Mouse (Mus musculus) midbrain, embryonic 15.5 days (tissue): ENCODE results near the gene 1700001O22Rik. TPM values are rescaled to one million over a fixed set of nuclear protein-coding genes. Genes with fewer than 3 reads are reported as not detected.

ENCODE experiments used
- ATAC-seq: fragments of 200-750 bp; cut with Nextera tagmentation; replicated peaks from 2 replicates; pipeline ENCODE4 v1.8.0; 2017; ENCODE audit warnings: moderate TSS enrichment
- H3K27ac ChIP-seq: fragments of 300-500 bp; sonication (generic); 2 replicates; pipeline ENCODE4 v1.5.1; 2015; ENCODE audit warnings: mild to moderate bottlenecking, inconsistent platforms
- H3K27me3 ChIP-seq: fragments of 300-500 bp; sonication (generic); replicated peaks from 2 replicates; pipeline ENCODE4 v1.6.1; 2015; ENCODE audit warnings: inconsistent platforms
- H3K36me3 ChIP-seq: fragments of 300-500 bp; sonication (generic); replicated peaks from 2 replicates; pipeline ENCODE4 v1.6.1; 2015; ENCODE audit warnings: inconsistent platforms
- H3K4me1 ChIP-seq: fragments of 300-500 bp; sonication (generic); 2 replicates; pipeline ENCODE4 v1.6.1; 2015; ENCODE audit warnings: inconsistent platforms
- H3K4me2 ChIP-seq: fragments of 300-500 bp; sonication (generic); 2 replicates; pipeline ENCODE4 v1.6.1; 2015; ENCODE audit warnings: inconsistent platforms, mild to moderate bottlenecking, moderate library complexity
- H3K4me3 ChIP-seq: fragments of 300-500 bp; sonication (generic); 2 replicates; pipeline ENCODE4 v1.5.1; 2015; ENCODE audit warnings: mild to moderate bottlenecking, inconsistent platforms
- H3K9ac ChIP-seq: fragments of 300-500 bp; sonication (generic); 2 replicates; pipeline ENCODE4 v1.6.1; 2015; ENCODE audit warnings: mild to moderate bottlenecking, inconsistent platforms
- H3K9me3 ChIP-seq: fragments of 300-500 bp; sonication (generic); 2 replicates; pipeline ENCODE4 v1.6.1; 2016; ENCODE audit warnings: inconsistent platforms
- WGBS: fragments of 180-500 bp; shearing (Covaris S2); methylation state at CpG from one replicate; pipeline ENCODE4 v1.1.7; 2015; ENCODE audit warnings: mixed read lengths; 5-methylcytosine and 5-hydroxymethylcytosine counted together
- polyA plus RNA-seq: library from polyadenylated mRNA; unstranded; fragments of >200 nt; fragmentation: Nextera tagmentation; extraction: Ambion mirVana; gene quantifications from 2 replicates; pipeline ENCODE4 v1.2.1, GENCODE M21; 2015

1700001O22Rik gene
- polyA plus RNA-seq: 1.2 and 1.7 TPM in 2 replicates

GRCm38 (mm10) chr2:30803604-30804003 lies at the start of gene 1700001O22Rik:
TSS of gene 1700001O22Rik (minus strand) at chr2:30803661.
- Histone ChIP-seq H3K4me1 (peaks cover 18% of the 10 kb centered on the region), H3K4me2 (no peak within 1 kb of the TSS), H3K27me3 (peaks cover 18% of the 10 kb centered on the region), H3K36me3 (no peaks in the 10 kb centered on the region), H3K4me3 (no peak within 1 kb of the TSS), H3K9me3 (no peaks in the 10 kb centered on the region), H3K27ac (no peak within 1 kb of the TSS), H3K9ac (no peak within 1 kb of the TSS)
- 86% methylated on average over 3 of the region's 3 CpGs for WGBS
- no peak for ATAC-seq

DNA sequence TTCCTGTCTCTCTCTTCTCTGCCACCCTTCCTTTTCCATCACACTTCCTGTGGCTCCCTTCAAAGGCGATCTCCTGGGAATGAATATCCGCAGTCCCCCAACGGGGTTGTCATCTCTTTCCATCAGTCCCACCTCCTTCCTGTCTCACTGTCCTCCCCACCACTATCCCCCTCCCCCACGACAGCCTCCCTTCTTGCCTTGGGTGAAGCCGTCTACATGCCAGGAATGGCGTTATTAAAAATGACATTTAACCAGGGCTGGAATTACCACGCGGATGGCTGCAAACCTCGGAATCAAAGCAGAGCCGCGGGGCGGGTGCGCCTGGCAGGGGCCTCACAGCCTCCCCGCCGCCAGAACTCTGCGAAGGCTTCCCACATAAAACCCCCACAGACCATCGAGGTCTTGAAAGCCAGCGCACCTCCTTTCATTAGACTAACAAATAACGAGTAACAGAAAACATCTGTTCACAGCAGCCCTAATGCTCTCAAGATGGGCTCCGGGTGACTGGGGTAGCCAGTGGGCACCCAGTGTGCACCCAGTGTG lies 49.4 kb upstream of the 1700001O22Rik start:
- H3K27ac ChIP-seq: no peak overlapping the region
- H3K36me3 ChIP-seq: no peaks in the 10 kb centered on the region
- H3K4me3 ChIP-seq: no peak overlapping the region
- H3K4me1 ChIP-seq: peaks cover 18% of the 10 kb centered on the region
- H3K9me3 ChIP-seq: no peaks in the 10 kb centered on the region
- no peaks in the 10 kb centered on the region for H3K27me3 ChIP-seq
- no peak overlapping the region for H3K9ac ChIP-seq
- H3K4me2 ChIP-seq: no peak overlapping the region
- WGBS: 36% methylated on average over 20 of the region's 20 CpGs
- ATAC-seq: no peak

DNA sequence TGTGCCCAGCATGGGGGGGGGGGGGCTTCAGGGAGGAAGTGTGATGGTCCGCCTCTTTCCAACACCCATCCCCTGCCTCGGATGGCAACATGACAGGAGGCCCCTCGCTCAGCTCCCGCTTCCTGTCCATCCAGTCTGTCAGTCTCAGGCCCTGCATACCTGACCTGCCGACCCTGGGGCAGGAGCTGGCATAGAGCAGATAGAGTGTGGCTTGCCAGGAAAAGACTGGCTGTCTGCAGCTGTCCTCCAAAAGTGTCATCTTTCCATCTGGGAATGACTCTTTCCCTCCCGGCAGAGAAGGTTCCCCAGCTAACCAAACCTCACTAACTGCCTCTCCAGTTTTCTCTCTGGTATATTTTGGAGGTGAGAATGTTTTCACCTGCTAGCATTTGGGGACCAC lies 47.1 kb upstream of the 1700001O22Rik start:
- Histone ChIP-seq H3K27me3 (peaks cover 12% of the 10 kb centered on the region), H3K36me3 (no peaks in the 10 kb centered on the region), H3K9ac (no peak overlapping the region), H3K9me3 (no peaks in the 10 kb centered on the region), H3K4me3 (no peak overlapping the region), H3K27ac (no peak overlapping the region), H3K4me2 (no peak overlapping the region), H3K4me1 (peaks cover 11% of the 10 kb centered on the region)
- WGBS: 59% methylated on average over 5 of the region's 6 CpGs
- no peak for ATAC-seq

DNA sequence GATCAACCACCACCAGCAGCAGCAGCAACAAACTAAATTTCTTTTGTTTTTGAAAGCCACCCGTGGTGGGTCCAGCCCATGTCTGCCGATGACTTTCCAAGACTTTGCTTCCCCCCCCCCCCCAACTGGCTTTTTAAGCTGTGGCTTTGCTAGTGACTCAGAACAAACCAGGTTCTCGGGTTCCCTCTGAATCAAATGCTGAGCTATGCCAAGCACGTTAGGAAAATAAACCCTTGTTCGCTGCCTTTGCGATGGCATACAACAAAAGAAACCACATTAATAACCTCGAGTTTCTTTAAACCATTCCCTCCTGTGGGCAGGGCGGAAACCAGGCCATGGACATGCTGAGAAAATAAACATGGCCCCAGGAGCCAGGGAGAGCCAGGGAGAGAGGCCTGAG lies 44.7 kb upstream of the 1700001O22Rik start:
- no peak overlapping the region for H3K9ac ChIP-seq
- H3K4me3 ChIP-seq: no peak overlapping the region
- H3K4me1 ChIP-seq: peaks cover 18% of the 10 kb centered on the region
- WGBS: 69% methylated on average over 8 of the region's 8 CpGs
- no peaks in the 10 kb centered on the region for H3K9me3 ChIP-seq
- peaks cover 25% of the 10 kb centered on the region for H3K27me3 ChIP-seq
- H3K27ac ChIP-seq: no peak overlapping the region
- no peaks in the 10 kb centered on the region for H3K36me3 ChIP-seq
- no peak for ATAC-seq
- no peak overlapping the region for H3K4me2 ChIP-seq

DNA sequence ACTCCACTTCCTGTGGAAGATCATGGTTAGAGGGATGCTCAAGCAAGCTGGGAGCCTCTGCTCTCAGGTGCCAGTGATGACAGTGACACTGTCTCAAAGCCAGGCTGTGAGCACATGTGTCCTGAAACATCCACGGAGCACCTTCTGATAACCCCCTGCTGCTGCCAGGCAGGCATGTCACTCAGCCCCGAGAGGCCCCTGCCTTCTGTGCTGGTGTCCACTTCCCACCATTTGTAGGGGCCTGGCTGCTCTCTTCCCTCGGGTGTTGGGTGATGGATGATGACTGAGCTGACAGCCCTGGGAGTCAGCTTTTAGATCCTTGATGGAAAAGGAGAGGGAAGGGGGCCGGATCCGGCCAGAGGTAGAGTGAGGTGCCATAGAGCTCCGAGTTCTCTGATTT lies 43.3 kb upstream of the 1700001O22Rik start:
- Histone ChIP-seq H3K4me3 (no peak overlapping the region), H3K4me2 (no peak overlapping the region), H3K9me3 (no peaks in the 10 kb centered on the region), H3K9ac (no peak overlapping the region), H3K27ac (no peak overlapping the region), H3K36me3 (no peaks in the 10 kb centered on the region), H3K27me3 (peaks cover 25% of the 10 kb centered on the region), H3K4me1 (peaks cover 7% of the 10 kb centered on the region)
- no peak for ATAC-seq
- 49% methylated on average over 6 of the region's 6 CpGs for WGBS

GRCm38 (mm10) chr2:30846236-30846635 lies 42.8 kb upstream of the 1700001O22Rik start:
- H3K27me3 ChIP-seq: peaks cover 25% of the 10 kb centered on the region
- no peak overlapping the region for H3K4me2 ChIP-seq
- peaks cover 7% of the 10 kb centered on the region for H3K4me1 ChIP-seq
- ATAC-seq: no peak
- H3K36me3 ChIP-seq: no peaks in the 10 kb centered on the region
- 82% methylated on average over 8 of the region's 8 CpGs for WGBS
- H3K27ac ChIP-seq: no peak overlapping the region
- no peak overlapping the region for H3K9ac ChIP-seq
- H3K4me3 ChIP-seq: no peak overlapping the region
- no peaks in the 10 kb centered on the region for H3K9me3 ChIP-seq

- no peak for ATAC-seq
- Histone ChIP-seq H3K4me2 (peak overlapping the region; percentile 74), H3K36me3 (no peaks in the 10 kb centered on the region), H3K27ac (no peak overlapping the region), H3K27me3 (peaks cover 25% of the 10 kb centered on the region), H3K4me1 (peaks cover 7% of the 10 kb centered on the region), H3K9me3 (no peaks in the 10 kb centered on the region), H3K4me3 (peak overlapping the region; percentile 41), H3K9ac (peak overlapping the region; percentile 37; the same call in 1 of the 2 replicates)
- WGBS: 1% methylated on average over 73 of the region's 80 CpGs
These were observed 42.0 kb upstream of the 1700001O22Rik start for GRCm38 (mm10) chr2:30845152-30846070.

GRCm38 (mm10) chr2:30842615-30843014 lies 39.2 kb upstream of the 1700001O22Rik start:
- no peak overlapping the region for H3K27ac ChIP-seq
- H3K36me3 ChIP-seq: no peaks in the 10 kb centered on the region
- peaks cover 25% of the 10 kb centered on the region for H3K27me3 ChIP-seq
- H3K4me1 ChIP-seq: peaks cover 7% of the 10 kb centered on the region
- no peak overlapping the region for H3K4me2 ChIP-seq
- 60% methylated on average over 10 of the region's 10 CpGs for WGBS
- no peak overlapping the region for H3K4me3 ChIP-seq
- H3K9ac ChIP-seq: no peak overlapping the region
- H3K9me3 ChIP-seq: no peaks in the 10 kb centered on the region
- ATAC-seq: no peak

DNA sequence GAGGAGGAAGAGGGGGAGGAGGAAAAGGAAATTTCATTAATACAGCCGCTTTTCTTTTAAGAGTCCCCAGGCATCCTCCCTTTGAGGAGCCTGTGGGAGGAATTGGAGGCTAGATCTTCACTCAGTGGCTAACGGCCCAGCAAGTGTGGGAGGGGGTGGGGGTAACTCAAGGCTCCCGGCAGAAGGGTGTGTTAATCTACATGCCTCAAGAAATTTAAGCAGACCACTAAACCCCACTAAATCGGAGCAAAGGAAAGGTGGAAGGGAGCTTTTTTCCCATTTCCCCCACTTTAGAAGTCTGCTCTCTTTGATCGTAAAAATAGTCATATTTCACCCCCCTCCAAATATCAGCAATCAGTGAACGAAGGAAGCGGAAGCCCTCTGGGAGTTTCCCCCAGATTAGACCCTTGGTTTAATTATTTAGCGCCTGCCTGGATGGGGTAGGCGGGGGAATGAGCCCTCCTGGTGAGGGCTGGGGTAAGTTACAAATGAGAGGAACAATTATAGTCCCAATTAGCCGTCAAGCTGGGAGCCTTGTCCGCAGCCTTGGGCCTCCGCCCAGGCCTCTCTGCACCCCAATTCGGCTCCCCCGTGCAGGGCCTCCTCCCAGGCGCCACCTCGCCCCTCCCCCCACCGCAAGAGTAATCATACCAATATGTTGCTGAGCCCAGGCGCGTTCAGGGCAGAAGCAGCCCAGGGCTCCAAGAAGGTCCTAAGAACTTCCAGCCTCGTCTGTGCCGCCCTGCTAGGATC lies 33.0 kb upstream of the 1700001O22Rik start:
- Histone ChIP-seq H3K36me3 (no peaks in the 10 kb centered on the region), H3K9me3 (no peaks in the 10 kb centered on the region), H3K4me2 (peak overlapping the region; percentile 6; the same call in 1 of the 2 replicates), H3K27ac (no peak overlapping the region), H3K9ac (no peak overlapping the region), H3K4me3 (no peak overlapping the region), H3K4me1 (peaks cover 6% of the 10 kb centered on the region; the same call in 1 of the 2 replicates), H3K27me3 (no peaks in the 10 kb centered on the region)
- WGBS: 16% methylated on average over 21 of the region's 21 CpGs
- ATAC-seq: no peak

- 63% methylated on average over 9 of the region's 10 CpGs for WGBS
These were observed 31.0 kb upstream of the 1700001O22Rik start, which contains the start of gene Prrx2 for GRCm38 (mm10) chr2:30834373-30835022. TSS of gene Prrx2 (plus strand) at chr2:30834972.

DNA sequence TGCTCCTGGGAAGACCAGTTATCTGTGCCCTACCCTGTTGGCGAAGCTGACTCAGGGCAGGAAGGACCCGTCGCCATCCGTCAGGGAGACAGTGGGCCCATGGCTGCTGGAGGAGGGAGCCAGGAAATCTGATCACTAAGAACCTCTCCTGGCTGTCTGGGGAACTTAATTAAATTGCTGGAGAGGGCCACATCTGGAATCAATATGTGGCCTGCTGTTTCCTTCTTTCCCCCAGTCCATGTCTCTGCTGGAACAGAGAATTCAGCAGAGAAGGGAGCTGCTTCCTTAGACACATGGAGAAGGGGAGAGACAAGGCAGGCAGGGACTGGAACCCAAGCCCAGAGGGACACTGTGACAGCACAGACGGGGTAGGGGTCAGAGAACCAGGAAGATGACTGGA lies 30.2 kb upstream of the 1700001O22Rik start:
- H3K36me3 ChIP-seq: no peaks in the 10 kb centered on the region
- WGBS: 65% methylated on average over 5 of the region's 5 CpGs
- no peak overlapping the region for H3K4me3 ChIP-seq
- H3K27ac ChIP-seq: no peak overlapping the region
- no peak overlapping the region for H3K4me2 ChIP-seq
- no peak for ATAC-seq
- no peak overlapping the region for H3K9ac ChIP-seq
- H3K9me3 ChIP-seq: no peaks in the 10 kb centered on the region
- no peaks in the 10 kb centered on the region for H3K27me3 ChIP-seq
- H3K4me1 ChIP-seq: peaks cover 6% of the 10 kb centered on the region; the same call in 1 of the 2 replicates

More at GRCm38 (mm10) chr2:30834373-30835022, 31.0 kb upstream of the 1700001O22Rik start, which contains the start of gene Prrx2:
- peaks cover 6% of the 10 kb centered on the region; the same call in 1 of the 2 replicates for H3K4me1 ChIP-seq
- H3K4me3 ChIP-seq: no peak within 1 kb of the TSS
- H3K9ac ChIP-seq: no peak within 1 kb of the TSS
- no peak within 1 kb of the TSS for H3K27ac ChIP-seq
- H3K4me2 ChIP-seq: no peak within 1 kb of the TSS
- H3K27me3 ChIP-seq: no peaks in the 10 kb centered on the region
- no peaks in the 10 kb centered on the region for H3K9me3 ChIP-seq
- ATAC-seq: no peak
- H3K36me3 ChIP-seq: no peaks in the 10 kb centered on the region
